Mouse (Mus musculus) c-Kit-positive CD71-positive TER-119-negative erythroid progenitor cells, embryonic 14.5 days (primary cell): ENCODE data around the gene Gm49384.
A peak's percentile ranks its signal among the peaks of the same experiment; 100 is the strongest.

Source experiments
- DNase-seq: peaks from one replicate; pipeline ENCODE4 v3.0.0-alpha.2; 2013; ENCODE audit warnings: low read depth

Gene Gm49384

GRCm38 (mm10) chr12:69207396-69207795 is 3.3 kb upstream of the Gm49384 start:
- no peak for DNase-seq

GRCm38 (mm10) chr12:69198985-69199384 is 5.1 kb downstream of the Gm49384 start:
- DNase-seq = no peak

GRCm38 (mm10) chr12:69198164-69198535 is 5.9 kb downstream of the Gm49384 start, which contains the start of gene Dnaaf2:
Gene Dnaaf2, minus strand, starts transcription at chr12:69198429.
- DNase-seq = peak; percentile 69

- DNase-seq = peak; percentile 55
Observed at GRCm38 (mm10) chr12:69197378-69198163, 6.5 kb downstream of the Gm49384 start.

- peak; percentile 60 for DNase-seq
Observed at GRCm38 (mm10) chr12:69196444-69197377, 7.4 kb downstream of the Gm49384 start, which contains the start of gene Gm49383. Gene Gm49383, minus strand, starts transcription at chr12:69197104.

- no peak for DNase-seq
Observed at GRCm38 (mm10) chr12:69192637-69193036, 11.4 kb downstream of the Gm49384 start.

- DNase-seq = no peak
Observed at GRCm38 (mm10) chr12:69191396-69191795, 12.7 kb downstream of the Gm49384 start.

- no peak for DNase-seq
Observed at GRCm38 (mm10) chr12:69190522-69190921, 13.5 kb downstream of the Gm49384 start.

- DNase-seq = no peak
Observed at GRCm38 (mm10) chr12:69190074-69190473, 14.0 kb downstream of the Gm49384 start.

- DNase-seq = no peak
Observed at GRCm38 (mm10) chr12:69186811-69187471, 17.1 kb downstream of the Gm49384 start.

GRCm38 (mm10) chr12:69185371-69185770 is 18.7 kb downstream of the Gm49384 start:
- no peak for DNase-seq

- no peak for DNase-seq
Observed at GRCm38 (mm10) chr12:69184342-69185295, 19.4 kb downstream of the Gm49384 start.

- DNase-seq = peak; percentile 98
Observed at GRCm38 (mm10) chr12:69183583-69184308, 20.3 kb downstream of the Gm49384 start, which contains the start of the genes Rpl36al and Mgat2. Gene Rpl36al, minus strand, starts transcription at chr12:69184083. Gene Mgat2, plus strand, starts transcription at chr12:69184157.

- no peak for DNase-seq
Observed at GRCm38 (mm10) chr12:69181800-69182199, 22.3 kb downstream of the Gm49384 start.

- no peak for DNase-seq
Observed at GRCm38 (mm10) chr12:69179371-69179770, 24.7 kb downstream of the Gm49384 start.

- no peak for DNase-seq
Observed at GRCm38 (mm10) chr12:69177526-69177925, 26.5 kb downstream of the Gm49384 start.

- no peak for DNase-seq
Observed at GRCm38 (mm10) chr12:69175975-69176374, 28.1 kb downstream of the Gm49384 start.

GRCm38 (mm10) chr12:69171307-69171706 is 32.8 kb downstream of the Gm49384 start:
- DNase-seq = no peak

GRCm38 (mm10) chr12:69168461-69169106 is 35.5 kb downstream of the Gm49384 start, which contains the start of gene Lrr1:
Gene Lrr1, plus strand, starts transcription at chr12:69168814.
- peak; percentile 69 for DNase-seq
